Mouse (Mus musculus) C2C12 (cell line): ENCODE results near the gene 1600002K03Rik.

Source experiments
- CEBPB ChIP-seq: IDR thresholded peaks from one replicate; pipeline ENCODE4 v1.6.1; 2011; ENCODE audit warnings: low read depth, mild to moderate bottlenecking, control low read depth, moderate library complexity
- CTCF ChIP-seq: IDR thresholded peaks from one replicate; pipeline ENCODE4 v1.5.1; 2011; ENCODE audit not compliant: control insufficient read depth, insufficient read depth, insufficient read length
- FOSL1 ChIP-seq: IDR thresholded peaks from one replicate; pipeline ENCODE4 v1.8.0; 2011; ENCODE audit warnings: mild to moderate bottlenecking, low read length; ENCODE audit not compliant: poor library complexity, insufficient read depth, severe bottlenecking
- MAX ChIP-seq: IDR thresholded peaks from one replicate; pipeline ENCODE4 v1.6.1; 2011; ENCODE audit warnings: mild to moderate bottlenecking, control low read depth
- MYOD1 ChIP-seq: IDR thresholded peaks from one replicate; pipeline ENCODE4 v1.6.1; 2011; ENCODE audit warnings: low read depth; ENCODE audit not compliant: control insufficient read depth, insufficient read length
- MYOG ChIP-seq: IDR thresholded peaks from one replicate; pipeline ENCODE4 v1.6.1; 2011; ENCODE audit not compliant: control insufficient read depth, insufficient read length; ENCODE audit errors: extremely low read depth
- USF1 ChIP-seq: IDR thresholded peaks from one replicate; pipeline ENCODE4 v1.6.1; 2011; ENCODE audit warnings: low read depth, mild to moderate bottlenecking, control low read depth, moderate library complexity

- no peak for TF ChIP-seq MAX
- no peak for TF ChIP-seq CTCF
- TF ChIP-seq CEBPB, result no peak
- TF ChIP-seq USF1, result no peak
- TF ChIP-seq FOSL1, result no peak
- no peak for TF ChIP-seq MYOG
- no peak for TF ChIP-seq MYOD1
These were observed 24.2 kb downstream of the 1600002K03Rik start for GRCm38 (mm10) chr10:80196778-80197581.
